Mouse (Mus musculus): ENCODE results near the gene Vnn1.

Gene Vnn1

GRCm38 (mm10) chr10:23894601-23895349 is at the start of gene Vnn1:
Gene Vnn1, plus strand, starts transcription at chr10:23894688.
- DNase-seq (ENCODE audit: inconsistent age in 2 of 2, low spot score in 1 of 2) = peak; percentile 36 to 84

DNA sequence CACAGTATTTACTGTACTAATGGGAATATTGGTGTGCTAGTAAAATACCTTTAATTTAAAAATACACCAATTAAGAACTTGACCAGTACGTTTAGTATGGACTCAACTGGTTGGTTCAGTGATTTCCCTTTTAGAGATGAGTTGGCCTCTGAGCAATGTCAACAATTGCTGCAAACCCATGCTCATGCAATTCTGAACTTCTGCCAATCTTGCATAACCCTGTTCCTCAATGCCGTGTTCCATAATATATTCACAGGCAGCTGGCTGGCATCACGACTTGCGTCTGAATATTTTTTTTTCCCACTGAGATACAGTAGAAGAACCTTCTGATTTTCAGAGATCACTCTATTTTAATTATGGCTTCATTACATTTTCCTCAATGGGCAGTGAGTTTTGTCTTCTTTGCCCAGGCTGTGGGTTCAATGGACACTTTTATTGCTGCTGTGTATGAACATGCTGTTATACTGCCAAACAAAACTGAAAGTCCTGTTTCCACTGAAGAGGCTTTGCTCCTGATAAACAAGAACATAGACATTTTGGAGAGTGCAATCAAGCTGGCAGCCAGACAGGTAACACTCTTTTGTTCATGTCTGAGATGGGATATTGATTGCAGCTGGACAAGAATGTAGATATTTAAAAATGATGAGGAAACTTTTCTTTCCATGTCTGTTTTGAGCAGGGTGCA is 43.1 kb upstream of the Vnn1 start, which contains the start of gene Vnn3:
TSS of gene Vnn3 (plus strand) at position 235 of the 685 bp plus-strand sequence.
- peak; percentile 14 to 77 for DNase-seq (ENCODE audit: inconsistent age in 2 of 2, low spot score in 1 of 2)

DNA sequence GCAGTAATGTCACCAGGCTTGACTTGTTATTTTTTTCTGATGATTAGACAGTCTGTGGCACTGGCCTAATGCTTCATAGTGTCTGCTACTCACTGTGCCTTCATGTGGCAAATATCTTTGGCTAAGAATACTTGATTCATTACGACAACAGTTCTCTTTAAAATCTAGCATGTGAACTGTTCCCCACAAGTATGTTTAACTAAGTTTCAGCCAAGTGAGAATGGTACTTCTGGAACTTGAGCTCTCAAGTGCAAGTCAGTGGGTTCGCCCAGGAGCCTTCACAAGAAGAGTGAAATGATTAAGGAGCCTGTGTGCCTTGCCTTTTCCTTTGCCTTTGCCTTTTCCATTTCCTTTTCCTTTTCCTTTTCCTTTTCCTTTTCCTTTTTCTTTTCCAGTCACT is 42.4 kb upstream of the Vnn1 start:
- DNase-seq (ENCODE audit: inconsistent age in 2 of 2, low spot score in 1 of 2) = no peak

- peak in 1 of 2 experiments; percentile 80 for DNase-seq (ENCODE audit: inconsistent age in 2 of 2, low spot score in 1 of 2)
Measured at GRCm38 (mm10) chr10:23864362-23865312, 29.9 kb upstream of the Vnn1 start.

- peak in 1 of 2 experiments; percentile 66 for DNase-seq (ENCODE audit: inconsistent age in 2 of 2, low spot score in 1 of 2)
Measured at GRCm38 (mm10) chr10:23880695-23881094, 13.8 kb upstream of the Vnn1 start.

DNA sequence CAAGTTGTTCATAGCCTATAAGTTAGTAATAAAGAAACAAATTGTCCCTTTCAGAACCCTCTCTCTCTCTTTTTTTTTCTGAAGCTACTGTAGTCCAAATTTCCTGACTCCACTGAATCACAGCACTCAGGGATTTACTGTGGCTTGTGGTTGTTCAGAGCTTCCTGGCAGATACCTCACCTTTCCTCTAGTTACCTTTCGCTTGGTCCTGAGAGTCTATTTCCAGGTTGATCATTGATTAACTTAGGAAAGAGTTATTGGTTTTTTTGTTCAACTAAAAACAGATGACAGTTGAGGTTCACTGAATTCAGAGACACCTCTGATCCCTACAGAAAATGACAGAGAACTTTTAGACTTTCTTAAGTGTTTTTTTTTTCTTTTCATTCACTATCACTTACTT is 9.6 kb upstream of the Vnn1 start:
- no peak for DNase-seq (ENCODE audit: inconsistent age in 2 of 2, low spot score in 1 of 2)

GRCm38 (mm10) chr10:23886060-23886459 is 8.4 kb upstream of the Vnn1 start:
- DNase-seq (ENCODE audit: inconsistent age in 2 of 2, low spot score in 1 of 2) = no peak

GRCm38 (mm10) chr10:23892987-23893386 is 1.5 kb upstream of the Vnn1 start:
- DNase-seq (ENCODE audit: inconsistent age in 2 of 2, low spot score in 1 of 2) = no peak

DNA sequence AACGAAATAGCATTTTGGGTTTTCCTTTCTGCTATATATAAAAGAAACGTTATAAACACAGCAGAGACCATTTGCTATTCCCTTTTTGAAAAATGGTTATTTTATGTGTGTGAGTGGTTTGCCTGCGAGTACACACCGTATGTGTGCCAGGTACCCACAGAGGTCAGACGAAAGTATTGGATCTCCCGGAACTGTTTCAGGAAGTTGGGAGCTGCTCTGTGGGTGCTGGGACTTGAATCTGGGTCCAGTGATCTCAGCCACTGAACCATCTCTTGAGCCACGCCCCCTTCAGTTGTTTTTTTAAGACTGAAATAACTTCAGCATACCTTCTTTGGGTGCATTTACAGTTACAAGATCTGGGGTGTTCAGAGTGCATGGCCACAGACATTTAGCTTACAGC is 888 bp downstream of the Vnn1 start:
- peak in 1 of 2 experiments; percentile 58 for DNase-seq (ENCODE audit: inconsistent age in 2 of 2, low spot score in 1 of 2)

- DNase-seq (ENCODE audit: inconsistent age in 2 of 2, low spot score in 1 of 2) = no peak
Measured at GRCm38 (mm10) chr10:23901119-23901518, 6.6 kb downstream of the Vnn1 start.

GRCm38 (mm10) chr10:23905661-23906060 is 11.2 kb downstream of the Vnn1 start:
- no peak for DNase-seq (ENCODE audit: inconsistent age in 2 of 2, low spot score in 1 of 2)

DNA sequence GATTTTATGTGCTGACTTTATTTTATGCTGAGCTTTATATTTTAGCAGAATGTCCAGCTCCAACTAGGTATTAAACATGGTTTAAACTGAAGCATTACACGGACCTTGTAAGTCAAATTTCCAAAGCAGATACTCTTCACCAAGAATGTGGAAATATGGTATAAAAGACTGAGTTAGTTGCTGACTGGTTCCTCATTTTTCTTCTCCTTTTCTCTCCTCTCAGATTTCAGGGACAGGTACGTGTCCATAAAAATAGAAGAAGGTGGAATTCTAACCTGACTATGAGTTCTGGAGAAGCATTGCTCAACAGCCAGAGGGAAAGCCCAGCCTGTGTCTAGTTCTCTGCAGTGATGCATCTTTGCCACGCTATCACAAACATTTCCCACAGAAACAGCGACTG is 25.6 kb downstream of the Vnn1 start, which contains the start of gene Taar1:
TSS of gene Taar1 (plus strand) at position 301 of the 400 bp plus-strand sequence.
- DNase-seq (ENCODE audit: inconsistent age in 2 of 2, low spot score in 1 of 2) = no peak

DNA sequence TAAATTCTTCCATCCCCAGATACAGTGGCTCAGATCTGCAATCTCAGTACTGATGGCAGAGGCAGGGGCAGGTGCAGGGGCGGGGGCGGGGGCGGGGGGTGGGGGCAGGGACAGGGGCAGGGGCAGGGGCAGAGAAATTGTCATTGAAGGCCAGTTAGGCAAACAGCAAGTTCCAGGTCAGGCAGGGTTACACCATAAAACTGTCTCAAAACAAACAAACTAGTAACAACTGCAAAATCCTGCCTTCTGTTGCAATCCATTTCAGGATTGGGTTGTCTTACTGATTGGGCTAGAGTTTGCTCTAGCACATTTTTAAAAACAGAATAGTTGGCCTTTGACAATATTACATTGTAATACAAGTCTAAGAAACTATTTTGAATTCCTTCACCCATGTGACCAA is 28.0 kb downstream of the Vnn1 start:
- DNase-seq (ENCODE audit: inconsistent age in 2 of 2, low spot score in 1 of 2) = no peak

- peak in 1 of 2 experiments; percentile 36 for DNase-seq (ENCODE audit: inconsistent age in 2 of 2, low spot score in 1 of 2)
Measured at GRCm38 (mm10) chr10:23923941-23924340, 29.5 kb downstream of the Vnn1 start.

DNA sequence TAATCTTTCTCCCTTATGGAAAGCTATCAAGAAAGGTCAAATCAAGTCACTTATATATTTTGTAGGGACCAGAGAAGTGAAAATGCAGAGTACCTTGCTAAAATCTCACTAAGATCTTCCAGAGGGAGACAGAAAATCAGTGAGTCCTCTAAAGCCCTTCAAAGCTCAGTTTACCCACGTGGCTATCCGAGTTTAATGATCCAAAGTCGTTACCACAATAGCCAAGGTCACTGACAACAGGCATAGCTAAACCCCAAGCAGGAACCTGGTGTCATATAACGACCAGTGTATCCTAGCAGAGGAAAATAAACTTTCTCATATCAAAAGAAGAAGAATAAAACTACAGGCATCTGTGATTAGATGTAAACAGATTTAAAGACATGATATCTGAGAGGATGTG is 43.1 kb downstream of the Vnn1 start:
- DNase-seq (ENCODE audit: inconsistent age in 2 of 2, low spot score in 1 of 2) = no peak

- peak in 1 of 2 experiments; percentile 30 for DNase-seq (ENCODE audit: inconsistent age in 2 of 2, low spot score in 1 of 2)
Measured at GRCm38 (mm10) chr10:23938312-23938711, 43.8 kb downstream of the Vnn1 start, which contains the start of gene Taar2. Gene Taar2, plus strand, starts transcription at chr10:23938572.

GRCm38 (mm10) chr10:23942465-23942864 is 48.0 kb downstream of the Vnn1 start:
- peak in 1 of 2 experiments; percentile 30 for DNase-seq (ENCODE audit: inconsistent age in 2 of 2, low spot score in 1 of 2)

- DNase-seq (ENCODE audit: inconsistent age in 2 of 2, low spot score in 1 of 2) = no peak
Measured at GRCm38 (mm10) chr10:23948026-23948425, 53.5 kb downstream of the Vnn1 start.

DNA sequence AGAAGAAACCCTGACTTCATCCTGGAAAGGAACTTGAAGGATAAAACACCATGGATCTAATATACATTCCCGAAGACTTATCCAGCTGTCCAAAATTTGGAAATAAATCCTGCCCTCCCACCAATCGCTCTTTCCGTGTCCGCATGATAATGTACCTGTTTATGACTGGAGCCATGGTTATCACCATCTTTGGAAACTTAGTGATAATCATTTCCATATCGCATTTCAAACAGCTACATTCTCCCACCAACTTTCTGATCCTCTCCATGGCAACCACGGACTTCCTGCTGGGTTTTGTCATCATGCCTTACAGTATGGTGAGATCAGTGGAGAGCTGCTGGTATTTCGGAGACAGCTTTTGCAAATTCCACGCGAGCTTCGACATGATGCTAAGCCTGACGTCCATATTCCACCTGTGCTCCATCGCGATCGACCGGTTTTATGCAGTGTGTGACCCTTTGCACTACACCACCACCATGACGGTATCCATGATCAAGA is 55.1 kb downstream of the Vnn1 start, which contains the start of gene Taar3:
TSS of gene Taar3 (plus strand) at position 51 of the 498 bp plus-strand sequence.
- no peak for DNase-seq (ENCODE audit: inconsistent age in 2 of 2, low spot score in 1 of 2)

DNA sequence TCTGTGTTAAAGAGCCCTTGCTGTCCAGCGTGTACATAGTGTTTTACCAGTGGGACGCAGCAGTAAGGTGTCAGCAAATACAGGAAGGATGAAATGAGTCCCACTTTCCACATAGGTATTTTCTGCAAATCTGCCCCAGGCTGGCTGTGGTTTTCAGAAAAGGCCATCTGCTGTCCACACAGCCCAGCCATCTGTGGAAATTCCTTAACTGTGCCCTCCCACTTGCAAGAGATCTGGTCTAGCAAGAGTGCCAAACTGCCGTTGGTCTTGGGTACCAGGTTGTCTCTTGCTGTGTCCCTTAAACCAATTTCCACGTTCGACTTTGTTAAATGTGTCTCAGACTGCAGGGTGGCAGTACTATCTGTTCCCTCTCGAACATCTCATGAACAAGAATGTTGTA is 57.2 kb downstream of the Vnn1 start:
- DNase-seq (ENCODE audit: inconsistent age in 2 of 2, low spot score in 1 of 2) = no peak
